Mouse (Mus musculus) cerebellum, adult 2 months (tissue): ENCODE results near the gene Smim15.

Experiments used
- CTCF ChIP-seq: fragments of 200-500 bp; IDR thresholded peaks from 2 replicates; pipeline ENCODE4 v1.5.1; 2011; ENCODE audit warnings: low read depth, mild to moderate bottlenecking, control low read depth, low read length, moderate library complexity, borderline replicate concordance; ENCODE audit not compliant: insufficient read depth
- POLR2A ChIP-seq: fragments of 200-500 bp; IDR thresholded peaks from 2 replicates; pipeline ENCODE4 v1.6.1; 2011; ENCODE audit warnings: low read length, control low read depth, borderline replicate concordance; ENCODE audit not compliant: insufficient read depth

DNA sequence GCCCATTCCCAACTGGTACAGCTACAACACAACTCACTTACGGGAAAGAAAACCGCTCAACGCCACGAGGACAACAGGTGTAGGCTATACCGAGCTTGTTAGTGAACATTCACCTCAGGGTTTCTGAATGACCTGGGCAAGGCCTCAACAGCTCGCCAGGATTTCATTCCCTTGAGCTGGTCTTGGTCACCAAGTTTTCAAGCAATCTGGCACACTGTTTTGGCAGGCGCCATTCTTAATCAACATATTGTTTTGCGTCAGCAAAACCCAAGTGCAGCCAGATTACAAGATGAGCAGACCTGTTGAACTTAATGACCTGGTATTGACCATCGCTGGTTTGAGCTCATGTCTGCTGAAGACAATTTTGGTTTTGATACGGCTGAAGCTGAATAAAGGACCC lies 25.9 kb downstream of the Smim15 start:
- no peak for TF ChIP-seq POLR2A
- no peak for TF ChIP-seq CTCF
